Mouse (Mus musculus): ENCODE results near the gene Aldh3b1. TPM values are rescaled to one million over a fixed set of nuclear protein-coding genes. Genes with fewer than 3 reads are reported as not detected.

The Aldh3b1 gene
- polyA plus RNA-seq (2014; fragmentation: Illumina TruSeq; extraction: RNeasy Lipid Tissue Mini Kit (QIAGEN cat#74804); ENCODE audit: low replicate concordance): 1.9 TPM

DNA sequence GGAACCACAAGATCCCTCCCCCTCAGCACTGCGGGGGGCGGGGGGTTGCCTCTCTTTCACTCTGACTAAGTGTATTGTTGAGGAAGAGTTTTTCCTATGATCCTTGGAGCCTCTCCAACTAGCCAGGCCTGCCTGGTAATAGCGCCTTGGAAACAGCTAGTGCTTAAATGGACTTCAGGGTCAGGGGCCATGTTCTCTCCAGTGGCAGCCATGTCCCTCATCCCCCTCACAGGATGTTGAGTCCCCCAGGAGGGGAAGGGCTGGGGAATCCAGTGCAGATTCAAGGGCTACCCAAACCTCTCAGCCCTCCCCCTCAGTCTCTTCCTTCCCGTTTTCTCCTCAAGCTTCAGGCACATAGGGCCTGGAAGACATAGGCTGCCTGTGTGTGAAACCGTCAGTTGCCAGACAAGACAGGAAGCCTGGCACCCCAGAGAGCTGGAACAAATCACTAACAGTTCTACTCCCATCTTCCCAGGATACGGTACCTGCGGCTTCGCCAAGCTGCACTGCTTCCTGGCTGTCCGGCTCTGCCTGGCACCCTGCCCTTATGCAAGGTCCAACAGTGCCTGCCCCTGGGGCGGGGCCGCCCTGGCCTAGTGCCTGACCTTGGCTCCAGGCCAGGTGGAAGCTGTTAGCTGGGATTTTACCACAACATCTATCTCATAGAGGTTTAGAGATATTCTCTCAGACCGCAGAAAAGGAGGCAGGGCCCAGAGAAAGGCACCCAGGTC lies at the start of gene Aldh3b1:
TSS of gene Aldh3b1 (minus strand) at position 598 of the 731 bp plus-strand sequence.

DNA sequence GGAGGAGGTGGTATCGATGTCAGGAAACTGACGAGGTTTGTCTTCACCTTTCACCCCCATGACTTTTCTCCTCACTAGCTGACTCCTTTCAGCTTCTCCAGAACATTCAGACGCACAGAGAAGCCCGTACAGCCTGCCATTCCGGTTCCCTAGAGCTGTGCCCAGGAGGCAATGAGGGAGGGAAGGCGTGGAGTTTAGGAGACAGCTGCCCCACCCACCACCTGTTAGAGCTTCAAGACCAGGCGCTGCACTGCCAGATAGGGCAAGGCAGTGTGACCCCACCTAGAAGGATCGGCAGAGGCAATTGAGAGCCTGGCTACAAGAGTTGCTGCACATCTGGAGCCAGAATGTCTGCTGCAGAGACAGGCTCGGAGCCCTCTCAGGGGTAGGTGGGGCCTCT lies 42.6 kb upstream of the Aldh3b1 start, which contains the start of gene Aldh3b2:
TSS of gene Aldh3b2 (plus strand) at position 100 of the 400 bp plus-strand sequence.

GRCm38 (mm10) chr19:3958470-3958869 lies 28.9 kb upstream of the Aldh3b1 start, which contains the start of gene Aldh3b3:
Gene Aldh3b3, plus strand, starts transcription at chr19:3958645.

GRCm38 (mm10) chr19:3935032-3935895 lies 5.7 kb upstream of the Aldh3b1 start, which contains the start of gene Unc93b1:
Gene Unc93b1, plus strand, starts transcription at chr19:3935186.

GRCm38 (mm10) chr19:3912337-3913204 lies 17.0 kb downstream of the Aldh3b1 start, which contains the start of gene Ndufs8:
Gene Ndufs8, minus strand, starts transcription at chr19:3912774.

DNA sequence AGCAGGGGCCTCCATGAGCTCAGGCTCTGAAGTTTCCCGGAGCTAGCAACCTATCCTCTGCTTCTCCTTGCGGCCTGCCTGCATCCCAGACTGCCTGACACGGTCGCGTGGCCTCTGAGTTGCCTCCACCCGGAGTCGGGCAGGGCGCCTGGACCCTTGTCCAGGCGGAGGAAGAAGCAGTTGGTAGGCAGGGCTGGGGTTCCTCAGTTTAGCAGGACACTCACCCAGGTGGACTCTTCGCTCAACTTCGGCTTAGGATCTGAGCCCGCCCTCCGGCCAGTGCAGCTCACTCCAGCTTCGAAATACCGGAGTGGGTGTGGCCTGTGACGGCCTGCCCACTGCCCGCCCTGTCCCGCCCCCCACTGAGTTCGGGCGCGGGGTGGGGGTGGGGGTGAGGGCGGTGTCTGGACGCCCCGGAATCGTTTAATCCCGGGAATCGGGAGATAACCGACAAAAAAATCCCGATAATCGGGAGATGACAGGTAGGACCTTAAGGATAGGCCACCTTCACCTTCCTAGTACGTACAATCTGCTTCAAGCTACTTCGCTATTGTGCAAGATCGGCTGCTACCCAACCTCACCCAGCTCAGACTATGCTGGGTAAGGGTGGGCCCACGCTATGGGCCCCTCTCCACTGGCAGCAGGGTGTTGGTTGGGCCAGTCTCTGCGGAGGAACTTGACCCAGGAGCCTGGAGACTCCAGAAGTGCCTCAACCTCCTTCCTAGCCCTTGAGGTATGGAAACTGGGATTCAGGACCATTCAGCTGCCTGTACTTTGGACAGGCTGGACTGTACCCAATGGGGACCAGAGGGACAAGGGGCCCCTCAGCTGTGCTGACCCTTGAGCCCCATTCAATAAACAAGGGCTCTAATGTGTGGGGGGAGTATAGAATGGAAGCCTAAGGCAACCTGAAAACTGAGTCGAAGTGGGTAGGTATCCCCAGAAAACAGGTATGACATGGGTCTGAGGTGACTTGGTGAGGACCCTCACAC lies 22.5 kb downstream of the Aldh3b1 start, which contains the start of gene Tcirg1:
TSS of gene Tcirg1 (minus strand) at position 339 of the 992 bp plus-strand sequence.

Other genes with a start within 250 kb of the Aldh3b1 start
- 0.45 TPM for gene Lrp5, start 243.2 kb downstream of the Aldh3b1 start, polyA plus RNA-seq (2014; fragmentation: Illumina TruSeq; extraction: RNeasy Lipid Tissue Mini Kit (QIAGEN cat#74804); ENCODE audit: low replicate concordance)
- gene 1810055G02Rik, start 221.5 kb downstream of the Aldh3b1 start, polyA plus RNA-seq (2014; fragmentation: Illumina TruSeq; extraction: RNeasy Lipid Tissue Mini Kit (QIAGEN cat#74804); ENCODE audit: low replicate concordance): 37.2 TPM
- 149 TPM for gene Kmt5b, start 162.4 kb downstream of the Aldh3b1 start, polyA plus RNA-seq (2014; fragmentation: Illumina TruSeq; extraction: RNeasy Lipid Tissue Mini Kit (QIAGEN cat#74804); ENCODE audit: low replicate concordance)
- 266 TPM for gene Chka, start 78.0 kb downstream of the Aldh3b1 start, polyA plus RNA-seq (2014; fragmentation: Illumina TruSeq; extraction: RNeasy Lipid Tissue Mini Kit (QIAGEN cat#74804); ENCODE audit: low replicate concordance)
- 1.8 TPM for gene Tcirg1, start 22.7 kb downstream of the Aldh3b1 start, polyA plus RNA-seq (2014; fragmentation: Illumina TruSeq; extraction: RNeasy Lipid Tissue Mini Kit (QIAGEN cat#74804); ENCODE audit: low replicate concordance)
- 0.63 TPM for gene Ndufs8, start 17.0 kb downstream of the Aldh3b1 start, polyA plus RNA-seq (2014; fragmentation: Illumina TruSeq; extraction: RNeasy Lipid Tissue Mini Kit (QIAGEN cat#74804); ENCODE audit: low replicate concordance)
- 0.33 TPM for gene Unc93b1, start 5.4 kb upstream of the Aldh3b1 start, polyA plus RNA-seq (2014; fragmentation: Illumina TruSeq; extraction: RNeasy Lipid Tissue Mini Kit (QIAGEN cat#74804); ENCODE audit: low replicate concordance)
- not detected for gene Aldh3b3, start 28.8 kb upstream of the Aldh3b1 start, polyA plus RNA-seq (2014; fragmentation: Illumina TruSeq; extraction: RNeasy Lipid Tissue Mini Kit (QIAGEN cat#74804); ENCODE audit: low replicate concordance)
- gene Aldh3b2, start 42.5 kb upstream of the Aldh3b1 start, polyA plus RNA-seq (2014; fragmentation: Illumina TruSeq; extraction: RNeasy Lipid Tissue Mini Kit (QIAGEN cat#74804); ENCODE audit: low replicate concordance): not detected
- 5.0 TPM for gene Acy3, start 56.8 kb upstream of the Aldh3b1 start, polyA plus RNA-seq (2014; fragmentation: Illumina TruSeq; extraction: RNeasy Lipid Tissue Mini Kit (QIAGEN cat#74804); ENCODE audit: low replicate concordance)
- gene Tbx10, start 62.9 kb upstream of the Aldh3b1 start, polyA plus RNA-seq (2014; fragmentation: Illumina TruSeq; extraction: RNeasy Lipid Tissue Mini Kit (QIAGEN cat#74804); ENCODE audit: low replicate concordance): not detected
- gene Nudt8, start 70.8 kb upstream of the Aldh3b1 start, polyA plus RNA-seq (2014; fragmentation: Illumina TruSeq; extraction: RNeasy Lipid Tissue Mini Kit (QIAGEN cat#74804); ENCODE audit: low replicate concordance): not detected
- gene Gm49405, start 70.8 kb upstream of the Aldh3b1 start, polyA plus RNA-seq (2014; fragmentation: Illumina TruSeq; extraction: RNeasy Lipid Tissue Mini Kit (QIAGEN cat#74804); ENCODE audit: low replicate concordance): 0.19 TPM
- gene Doc2g, start 73.5 kb upstream of the Aldh3b1 start, polyA plus RNA-seq (2014; fragmentation: Illumina TruSeq; extraction: RNeasy Lipid Tissue Mini Kit (QIAGEN cat#74804); ENCODE audit: low replicate concordance): not detected
- 2.5 TPM for gene Ndufv1, start 83.0 kb upstream of the Aldh3b1 start, polyA plus RNA-seq (2014; fragmentation: Illumina TruSeq; extraction: RNeasy Lipid Tissue Mini Kit (QIAGEN cat#74804); ENCODE audit: low replicate concordance)
- gene Gstp1, start 108.2 kb upstream of the Aldh3b1 start, polyA plus RNA-seq (2014; fragmentation: Illumina TruSeq; extraction: RNeasy Lipid Tissue Mini Kit (QIAGEN cat#74804); ENCODE audit: low replicate concordance): 15.3 TPM
- gene Gstp2, start 116.2 kb upstream of the Aldh3b1 start, polyA plus RNA-seq (2014; fragmentation: Illumina TruSeq; extraction: RNeasy Lipid Tissue Mini Kit (QIAGEN cat#74804); ENCODE audit: low replicate concordance): 8.5 TPM
- gene Gstp3, start 129.8 kb upstream of the Aldh3b1 start, polyA plus RNA-seq (2014; fragmentation: Illumina TruSeq; extraction: RNeasy Lipid Tissue Mini Kit (QIAGEN cat#74804); ENCODE audit: low replicate concordance): not detected
- not detected for gene Cabp2, start 151.8 kb upstream of the Aldh3b1 start, polyA plus RNA-seq (2014; fragmentation: Illumina TruSeq; extraction: RNeasy Lipid Tissue Mini Kit (QIAGEN cat#74804); ENCODE audit: low replicate concordance)
- gene Cdk2ap2, start 167.4 kb upstream of the Aldh3b1 start, polyA plus RNA-seq (2014; fragmentation: Illumina TruSeq; extraction: RNeasy Lipid Tissue Mini Kit (QIAGEN cat#74804); ENCODE audit: low replicate concordance): 2.9 TPM
- 0.93 TPM for gene Pitpnm1, start 170.2 kb upstream of the Aldh3b1 start, polyA plus RNA-seq (2014; fragmentation: Illumina TruSeq; extraction: RNeasy Lipid Tissue Mini Kit (QIAGEN cat#74804); ENCODE audit: low replicate concordance)
- not detected for gene Aip, start 196.1 kb upstream of the Aldh3b1 start, polyA plus RNA-seq (2014; fragmentation: Illumina TruSeq; extraction: RNeasy Lipid Tissue Mini Kit (QIAGEN cat#74804); ENCODE audit: low replicate concordance)
- not detected for gene Gpr152, start 210.0 kb upstream of the Aldh3b1 start, polyA plus RNA-seq (2014; fragmentation: Illumina TruSeq; extraction: RNeasy Lipid Tissue Mini Kit (QIAGEN cat#74804); ENCODE audit: low replicate concordance)
- gene Cabp4, start 214.2 kb upstream of the Aldh3b1 start, polyA plus RNA-seq (2014; fragmentation: Illumina TruSeq; extraction: RNeasy Lipid Tissue Mini Kit (QIAGEN cat#74804); ENCODE audit: low replicate concordance): 0.71 TPM
- 9.9 TPM for gene Coro1b, start 218.8 kb upstream of the Aldh3b1 start, polyA plus RNA-seq (2014; fragmentation: Illumina TruSeq; extraction: RNeasy Lipid Tissue Mini Kit (QIAGEN cat#74804); ENCODE audit: low replicate concordance)
- gene Ptprcap, start 223.8 kb upstream of the Aldh3b1 start, polyA plus RNA-seq (2014; fragmentation: Illumina TruSeq; extraction: RNeasy Lipid Tissue Mini Kit (QIAGEN cat#74804); ENCODE audit: low replicate concordance): 1.9 TPM
- gene Rps6kb2, start 233.5 kb upstream of the Aldh3b1 start, polyA plus RNA-seq (2014; fragmentation: Illumina TruSeq; extraction: RNeasy Lipid Tissue Mini Kit (QIAGEN cat#74804); ENCODE audit: low replicate concordance): 1.9 TPM
- gene Carns1, start 245.7 kb upstream of the Aldh3b1 start, polyA plus RNA-seq (2014; fragmentation: Illumina TruSeq; extraction: RNeasy Lipid Tissue Mini Kit (QIAGEN cat#74804); ENCODE audit: low replicate concordance): 0.67 TPM

All from small intestine, adult 10 weeks (tissue).